Mouse (Mus musculus) forebrain, embryonic 15.5 days (tissue): ENCODE measurements around the gene Szt2. TPM values are rescaled to one million over a fixed set of nuclear protein-coding genes. Genes with fewer than 3 reads are reported as not detected.

Source experiments
- ATAC-seq: fragments of 200-750 bp; cut with Nextera tagmentation; replicated peaks from 2 replicates; pipeline ENCODE4 v1.8.0; 2017; ENCODE audit warnings: mild to moderate bottlenecking, moderate TSS enrichment, moderate library complexity
- H3K27ac ChIP-seq: fragments of 300-500 bp; sonication (generic); replicated peaks from 2 replicates; pipeline ENCODE4 v1.5.1; 2015; ENCODE audit warnings: mild to moderate bottlenecking, inconsistent platforms
- H3K27me3 ChIP-seq: fragments of 300-500 bp; sonication (generic); 2 replicates; pipeline ENCODE4 v1.6.1; 2015; ENCODE audit warnings: inconsistent platforms
- H3K36me3 ChIP-seq: fragments of 300-500 bp; sonication (generic); 2 replicates; pipeline ENCODE4 v1.6.1; 2015; ENCODE audit warnings: mild to moderate bottlenecking, inconsistent platforms
- H3K4me1 ChIP-seq: fragments of 300-500 bp; sonication (generic); 2 replicates; pipeline ENCODE4 v1.6.1; 2015; ENCODE audit warnings: inconsistent platforms
- H3K4me2 ChIP-seq: fragments of 300-500 bp; sonication (generic); replicated peaks from 2 replicates; pipeline ENCODE4 v1.6.1; 2015; ENCODE audit warnings: mild to moderate bottlenecking, inconsistent platforms
- H3K4me3 ChIP-seq: fragments of 300-500 bp; sonication (generic); 2 replicates; pipeline ENCODE4 v1.5.1; 2015; ENCODE audit warnings: mild to moderate bottlenecking, inconsistent platforms
- H3K9ac ChIP-seq: fragments of 300-500 bp; sonication (generic); replicated peaks from 2 replicates; pipeline ENCODE4 v1.6.1; 2015; ENCODE audit warnings: mild to moderate bottlenecking, inconsistent platforms
- H3K9me3 ChIP-seq: fragments of 300-500 bp; sonication (generic); 2 replicates; pipeline ENCODE4 v1.6.1; 2016; ENCODE audit warnings: inconsistent platforms
- WGBS: fragments of 180-500 bp; shearing (Covaris S2); methylation state at CpG from one replicate; pipeline ENCODE4 v1.1.7; 2015; ENCODE audit warnings: mixed read lengths; 5-methylcytosine and 5-hydroxymethylcytosine counted together
- polyA plus RNA-seq: library from polyadenylated mRNA; unstranded; fragments of >200 nt; fragmentation: Nextera tagmentation; extraction: Ambion mirVana; gene quantifications from 2 replicates; pipeline ENCODE4 v1.2.1, GENCODE M21; 2015

Gene Szt2
- polyA plus RNA-seq, 1 experiment from 2014 or later, result 12.7 TPM

DNA sequence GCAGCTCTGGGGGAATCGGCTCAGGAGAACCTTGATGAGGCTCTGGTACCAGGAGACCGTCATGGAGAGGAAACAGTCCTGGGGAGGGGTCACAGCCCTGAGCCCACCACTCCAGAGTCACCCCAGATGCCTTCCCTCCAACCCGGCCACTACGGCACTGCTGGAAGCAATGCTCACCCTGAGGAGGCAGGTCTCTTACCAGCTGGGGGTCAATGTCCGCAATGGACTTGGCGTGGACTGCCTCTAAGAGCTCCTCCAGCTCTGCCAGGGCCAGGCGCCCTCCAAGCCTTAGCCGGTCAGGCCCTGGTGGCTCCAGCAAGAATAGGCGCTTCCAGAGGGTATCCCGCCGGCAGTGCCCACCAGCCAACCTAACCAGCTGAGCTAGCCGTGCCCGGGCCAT, 44.4 kb downstream of the Szt2 start:
- Histone ChIP-seq H3K4me3 (no peak overlapping the region), H3K27ac (no peak overlapping the region), H3K9me3 (no peaks in the 10 kb centered on the region), H3K9ac (no peak overlapping the region), H3K4me1 (peaks cover 12% of the 10 kb centered on the region), H3K27me3 (no peaks in the 10 kb centered on the region), H3K4me2 (no peak overlapping the region), H3K36me3 (peaks cover 71% of the 10 kb centered on the region)
- ATAC-seq, result no peak
- 94% methylated on average over 13 of the region's 13 CpGs for WGBS

DNA sequence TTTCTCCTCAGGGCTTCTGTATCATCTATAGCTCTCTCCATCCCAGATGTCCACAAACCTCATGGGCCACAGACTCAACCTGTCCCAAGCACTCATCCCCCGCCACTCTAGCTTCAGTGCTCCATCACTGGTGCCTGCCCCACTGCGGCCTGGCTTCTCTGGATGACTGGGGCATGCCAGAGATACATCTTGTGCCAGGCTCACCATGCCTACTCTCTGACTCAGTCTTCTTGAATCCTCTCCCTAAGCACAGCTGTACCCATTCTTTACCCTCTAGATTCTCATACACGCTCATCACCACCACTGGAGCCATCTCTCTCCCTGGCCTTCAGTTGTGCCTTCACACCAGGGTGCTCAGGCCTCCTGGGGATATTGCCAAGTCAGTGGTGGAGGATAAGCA, 45.1 kb downstream of the Szt2 start:
- Histone ChIP-seq H3K4me3 (no peak overlapping the region), H3K36me3 (peaks cover 65% of the 10 kb centered on the region), H3K4me2 (no peak overlapping the region), H3K27me3 (no peaks in the 10 kb centered on the region), H3K27ac (no peak overlapping the region), H3K4me1 (peaks cover 18% of the 10 kb centered on the region), H3K9me3 (no peaks in the 10 kb centered on the region), H3K9ac (no peak overlapping the region)
- no peak for ATAC-seq
- WGBS, result 95% methylated on average over 3 of the region's 3 CpGs

DNA sequence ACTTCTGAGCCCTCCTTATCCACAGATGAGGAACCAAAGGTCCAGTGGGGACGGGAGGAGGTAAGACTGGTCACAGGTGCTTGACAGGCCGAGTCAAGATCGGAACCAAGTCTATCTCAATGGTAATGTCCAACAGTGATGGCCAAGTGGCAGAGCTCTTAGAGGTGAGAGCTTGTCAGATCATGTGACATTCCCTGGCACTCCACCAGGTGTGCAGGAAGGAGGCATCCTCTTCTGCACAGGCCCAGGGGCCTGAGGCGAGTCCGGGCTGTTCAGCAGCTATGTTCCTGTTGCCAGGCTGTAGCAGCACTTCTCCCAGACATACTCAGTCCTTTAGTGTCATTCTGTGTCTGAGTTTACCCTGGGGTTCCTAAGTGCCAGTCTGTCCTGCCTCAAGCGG, 46.2 kb downstream of the Szt2 start:
- no peak overlapping the region for H3K9ac ChIP-seq
- H3K9me3 ChIP-seq, result no peaks in the 10 kb centered on the region
- H3K4me2 ChIP-seq, result no peak overlapping the region
- H3K4me3 ChIP-seq, result no peak overlapping the region
- H3K27ac ChIP-seq, result no peak overlapping the region
- no peak for ATAC-seq
- no peaks in the 10 kb centered on the region for H3K27me3 ChIP-seq
- H3K36me3 ChIP-seq, result peaks cover 54% of the 10 kb centered on the region
- 94% methylated on average over 6 of the region's 6 CpGs for WGBS
- peaks cover 18% of the 10 kb centered on the region for H3K4me1 ChIP-seq

DNA sequence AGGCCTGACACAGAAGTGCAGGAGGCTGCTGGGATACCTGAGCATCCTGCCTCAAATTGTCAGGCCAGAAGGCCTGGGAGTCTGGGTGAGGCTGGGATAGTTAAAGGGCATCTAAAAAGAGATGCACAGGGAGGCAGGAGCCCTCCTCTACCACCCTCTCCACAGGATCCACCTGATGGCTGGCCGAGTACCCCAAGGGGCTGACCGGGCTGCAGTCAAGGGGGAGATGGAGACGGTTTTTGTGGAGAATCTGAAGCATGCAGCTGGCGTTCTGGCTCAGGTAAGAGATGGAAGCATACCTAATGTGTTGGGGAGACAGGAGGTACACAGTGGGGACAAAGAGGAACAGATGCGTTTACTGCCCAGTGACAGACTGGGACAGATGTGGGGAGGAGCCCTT, 47.6 kb downstream of the Szt2 start:
- 88% methylated on average over 5 of the region's 5 CpGs for WGBS
- Histone ChIP-seq H3K4me3 (no peak overlapping the region), H3K27me3 (no peaks in the 10 kb centered on the region), H3K4me2 (no peak overlapping the region), H3K27ac (peak overlapping the region; percentile 18; the same call in 1 of the 2 replicates), H3K9ac (no peak overlapping the region), H3K4me1 (peaks cover 18% of the 10 kb centered on the region), H3K9me3 (no peaks in the 10 kb centered on the region), H3K36me3 (peaks cover 46% of the 10 kb centered on the region)
- ATAC-seq, result no peak

DNA sequence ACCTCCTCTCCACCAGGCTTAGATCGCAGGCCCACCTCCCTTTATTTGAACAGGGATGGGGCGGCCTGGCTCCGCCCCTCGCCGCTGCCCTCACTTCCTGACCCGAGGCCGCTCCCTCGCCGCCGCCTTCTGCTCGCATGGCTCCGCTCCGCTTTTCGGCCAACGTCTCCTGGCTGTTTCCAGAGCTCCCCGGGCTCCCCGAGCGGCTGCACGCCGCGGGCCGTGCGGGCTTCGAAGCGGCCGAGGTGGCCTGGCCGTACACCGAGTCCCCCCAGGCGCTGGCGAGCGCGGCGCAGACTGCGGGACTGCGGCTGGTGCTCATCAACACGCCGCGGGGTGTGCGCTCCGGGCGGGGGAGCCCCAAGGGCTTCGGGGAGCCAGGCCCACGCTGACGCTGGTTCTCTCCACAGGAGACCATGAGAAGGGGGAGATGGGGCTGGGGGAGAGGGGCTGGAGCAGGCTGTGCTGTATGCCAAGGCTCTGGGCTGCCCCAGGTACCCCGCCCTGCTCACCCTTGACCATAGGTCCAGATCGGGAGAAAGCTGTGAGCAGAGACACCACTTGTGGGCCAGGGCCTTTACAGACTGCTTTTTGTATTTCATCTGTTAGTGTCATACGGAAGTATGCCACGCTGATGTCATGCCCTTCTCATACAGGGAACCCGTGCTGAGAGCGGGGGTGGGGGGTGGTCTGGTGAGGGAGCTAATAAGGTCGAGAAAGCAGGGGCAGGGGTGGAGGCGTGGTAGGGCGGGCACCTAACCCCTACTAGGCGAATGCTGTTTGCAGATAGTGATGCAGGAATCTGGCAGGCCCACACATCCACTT, 49.0 kb downstream of the Szt2 start:
- no peaks in the 10 kb centered on the region for H3K9me3 ChIP-seq
- H3K9ac ChIP-seq, result peak overlapping the region; percentile 69
- H3K4me2 ChIP-seq, result peak overlapping the region; percentile 76
- peaks cover 18% of the 10 kb centered on the region for H3K4me1 ChIP-seq
- peak; percentile 78 for ATAC-seq
- H3K4me3 ChIP-seq, result peak overlapping the region; percentile 51
- peak overlapping the region; percentile 86 for H3K27ac ChIP-seq
- H3K27me3 ChIP-seq, result no peaks in the 10 kb centered on the region
- WGBS, result 1% methylated on average over 54 of the region's 54 CpGs
- peaks cover 38% of the 10 kb centered on the region for H3K36me3 ChIP-seq

DNA sequence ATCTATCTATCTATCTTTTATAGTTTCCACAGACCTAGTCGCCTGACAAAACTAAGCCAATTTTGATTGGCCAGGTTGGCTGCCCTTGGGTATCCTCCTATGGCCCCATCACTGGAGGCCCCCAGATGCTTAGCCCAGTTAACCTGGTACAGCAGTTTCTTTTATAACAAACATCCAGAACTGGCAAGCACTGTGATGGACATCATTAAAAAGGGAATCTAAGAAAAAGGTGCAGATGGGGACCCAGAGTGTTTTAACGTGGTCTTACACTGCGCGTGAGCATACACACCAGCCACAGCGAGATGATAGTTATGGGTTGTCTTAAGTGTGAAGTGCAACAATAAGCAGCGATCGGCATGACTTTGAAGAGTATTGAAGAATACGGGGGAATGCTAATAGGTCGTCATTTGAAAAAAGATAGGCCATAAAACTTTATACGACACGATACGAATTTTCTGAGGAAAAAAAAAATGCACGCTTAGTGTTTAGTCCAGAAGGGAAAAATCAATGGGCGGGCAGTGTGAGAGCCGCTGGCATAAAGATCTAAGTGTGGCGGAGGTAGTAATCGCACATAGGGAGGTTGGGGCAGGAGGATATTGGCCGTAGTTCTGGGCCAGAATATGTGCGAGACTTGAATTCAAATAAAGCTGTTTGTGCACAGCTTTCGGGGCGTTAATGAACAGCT, 49.7 kb downstream of the Szt2 start:
- H3K4me1 ChIP-seq, result peaks cover 20% of the 10 kb centered on the region
- H3K4me2 ChIP-seq, result peak overlapping the region; percentile 76
- 11% methylated on average over 21 of the region's 21 CpGs for WGBS
- peak overlapping the region; percentile 51 for H3K4me3 ChIP-seq
- H3K27ac ChIP-seq, result peak overlapping the region; percentile 86
- H3K9ac ChIP-seq, result peak overlapping the region; percentile 69
- no peaks in the 10 kb centered on the region for H3K27me3 ChIP-seq
- H3K9me3 ChIP-seq, result no peaks in the 10 kb centered on the region
- peaks cover 31% of the 10 kb centered on the region for H3K36me3 ChIP-seq
- ATAC-seq, result 0 out of 2 replicates have a peak, but pooled peaks have one; percentile 15

DNA sequence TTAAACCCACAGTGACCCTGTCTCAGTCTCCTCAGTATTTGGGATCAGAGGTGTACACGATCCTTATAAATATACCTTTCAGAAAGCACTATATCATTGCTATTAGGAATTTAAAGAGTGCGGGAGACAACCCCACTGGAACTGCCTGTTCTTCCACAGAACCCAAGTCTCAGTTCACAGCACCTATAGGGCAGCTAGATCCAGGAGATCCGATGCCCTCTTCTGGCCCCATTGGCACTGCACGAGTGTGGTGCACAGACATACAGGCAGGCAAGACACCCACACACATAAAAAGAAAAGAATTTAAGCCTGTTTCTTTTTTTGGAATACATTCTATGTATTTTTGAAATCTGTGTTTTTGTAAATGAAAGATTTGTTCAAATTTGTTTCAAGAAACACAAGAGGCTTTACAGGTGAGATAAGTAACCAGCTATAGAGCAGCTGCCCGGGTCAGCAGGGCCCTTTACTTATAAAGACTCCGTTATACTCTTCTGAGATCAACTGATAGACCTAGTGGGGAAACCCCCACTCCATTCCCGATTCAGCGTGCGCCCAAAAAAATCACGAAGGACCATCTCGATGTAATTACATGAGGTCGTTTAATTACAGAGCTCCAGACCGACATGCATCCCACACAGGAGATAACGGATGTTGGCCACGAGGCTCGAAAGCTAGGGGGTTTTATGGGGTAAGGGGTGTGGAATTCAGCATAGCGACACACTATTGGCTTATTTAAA, 50.7 kb downstream of the Szt2 start:
- Histone ChIP-seq H3K36me3 (peaks cover 20% of the 10 kb centered on the region), H3K27me3 (no peaks in the 10 kb centered on the region), H3K4me2 (no peak overlapping the region), H3K9me3 (no peaks in the 10 kb centered on the region), H3K4me1 (peaks cover 30% of the 10 kb centered on the region), H3K9ac (no peak overlapping the region), H3K27ac (no peak overlapping the region), H3K4me3 (no peak overlapping the region)
- 85% methylated on average over 17 of the region's 17 CpGs for WGBS
- no peak for ATAC-seq

DNA sequence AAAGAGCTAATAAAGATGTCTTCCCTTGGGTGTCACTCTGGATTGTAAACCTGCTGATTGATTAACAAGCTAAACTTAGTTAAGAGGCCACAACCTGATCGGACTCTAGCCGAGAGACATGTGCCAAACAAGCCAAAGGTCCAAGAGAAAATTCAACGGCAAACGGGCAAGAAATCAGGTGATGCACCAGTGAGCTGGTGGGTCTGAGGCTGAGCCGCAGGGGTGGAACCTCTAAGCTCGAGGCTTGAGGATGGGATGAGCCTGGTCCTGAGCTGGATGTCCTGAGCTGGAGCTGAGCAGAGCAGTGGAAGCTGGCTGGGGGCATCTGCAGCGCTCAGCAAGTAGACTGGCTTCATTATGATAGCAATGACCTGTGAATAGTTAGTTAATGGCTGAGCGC, 51.6 kb downstream of the Szt2 start:
- ATAC-seq, result no peak
- Histone ChIP-seq H3K27me3 (no peaks in the 10 kb centered on the region), H3K4me3 (no peak overlapping the region), H3K4me2 (no peak overlapping the region), H3K9ac (no peak overlapping the region), H3K27ac (no peak overlapping the region), H3K9me3 (no peaks in the 10 kb centered on the region), H3K4me1 (peaks cover 31% of the 10 kb centered on the region), H3K36me3 (peaks cover 12% of the 10 kb centered on the region)
- WGBS, result 92% methylated on average over 8 of the region's 8 CpGs

DNA sequence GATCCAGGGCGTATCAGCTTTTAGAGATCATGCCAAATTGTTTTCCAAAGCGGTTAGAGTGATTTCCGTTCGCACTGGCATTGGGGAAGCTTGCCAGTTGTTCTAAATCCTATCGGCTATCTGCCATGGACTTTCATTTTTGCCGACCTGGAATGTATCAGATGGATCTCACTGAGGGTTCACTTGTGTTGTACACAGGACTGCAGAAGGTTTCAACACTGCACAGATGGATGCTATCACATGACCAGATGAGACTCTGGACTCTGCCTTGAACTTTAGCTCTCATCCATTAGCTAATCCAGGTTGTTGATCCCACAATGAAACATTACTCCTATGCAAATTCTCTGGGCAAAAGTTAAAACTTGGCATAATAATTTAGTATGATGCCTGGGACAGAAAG, 52.3 kb downstream of the Szt2 start:
- no peak overlapping the region for H3K9ac ChIP-seq
- no peak for ATAC-seq
- no peaks in the 10 kb centered on the region for H3K27me3 ChIP-seq
- no peaks in the 10 kb centered on the region for H3K9me3 ChIP-seq
- no peak overlapping the region for H3K27ac ChIP-seq
- 88% methylated on average over 6 of the region's 6 CpGs for WGBS
- no peak overlapping the region for H3K4me3 ChIP-seq
- H3K36me3 ChIP-seq, result peaks cover 5% of the 10 kb centered on the region
- peaks cover 38% of the 10 kb centered on the region for H3K4me1 ChIP-seq
- H3K4me2 ChIP-seq, result no peak overlapping the region

DNA sequence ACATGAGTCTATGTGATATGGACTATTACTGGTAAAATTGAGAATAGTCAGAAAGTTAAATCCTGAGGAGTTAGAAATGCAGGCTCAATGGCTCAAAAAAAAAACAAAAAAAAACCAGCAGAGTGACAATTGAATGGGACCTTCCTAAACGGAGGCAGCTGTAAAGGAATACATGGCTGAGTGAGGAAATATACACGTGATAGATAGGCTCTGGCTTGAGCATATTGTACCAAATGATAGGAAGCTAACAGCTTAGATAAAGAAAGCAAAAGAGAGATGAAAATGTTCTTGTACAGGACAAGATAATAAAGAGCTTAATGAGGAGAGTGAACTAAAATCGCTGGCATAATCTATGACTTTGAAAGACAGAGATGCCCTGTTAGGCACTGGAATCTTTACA, 54.8 kb downstream of the Szt2 start:
- H3K4me3 ChIP-seq, result no peak overlapping the region
- H3K36me3 ChIP-seq, result no peaks in the 10 kb centered on the region
- 57% methylated on average over 3 of the region's 3 CpGs for WGBS
- no peak for ATAC-seq
- peak overlapping the region; percentile 33 for H3K27ac ChIP-seq
- H3K9me3 ChIP-seq, result no peaks in the 10 kb centered on the region
- peaks cover 25% of the 10 kb centered on the region for H3K4me1 ChIP-seq
- H3K9ac ChIP-seq, result no peak overlapping the region
- H3K4me2 ChIP-seq, result no peak overlapping the region
- no peaks in the 10 kb centered on the region for H3K27me3 ChIP-seq

DNA sequence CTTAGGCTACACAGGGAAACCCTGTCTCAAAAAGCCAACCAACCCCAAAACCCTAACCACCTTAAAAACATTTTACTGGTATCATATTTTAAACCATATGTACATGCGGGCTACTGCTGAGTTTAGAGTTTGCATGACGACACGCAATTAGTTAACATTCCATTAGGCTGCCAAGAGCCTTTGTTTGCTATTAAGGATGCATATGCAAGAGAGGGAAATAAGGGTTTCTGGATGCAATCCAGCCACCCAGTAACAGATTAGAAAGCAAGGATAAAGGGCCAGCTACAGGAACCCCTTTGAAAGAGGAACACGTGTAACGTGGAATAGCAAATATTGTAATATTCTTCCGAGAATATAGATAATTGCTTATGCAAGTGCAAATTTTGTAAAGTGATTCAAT, 55.4 kb downstream of the Szt2 start:
- Histone ChIP-seq H3K27ac (peak overlapping the region; percentile 33), H3K4me2 (peak overlapping the region; percentile 12; the same call in 1 of the 2 replicates), H3K9me3 (no peaks in the 10 kb centered on the region), H3K36me3 (no peaks in the 10 kb centered on the region), H3K4me1 (peaks cover 23% of the 10 kb centered on the region), H3K27me3 (no peaks in the 10 kb centered on the region), H3K9ac (no peak overlapping the region), H3K4me3 (no peak overlapping the region)
- 27% methylated on average over 6 of the region's 6 CpGs for WGBS
- ATAC-seq, result peak; percentile 50

DNA sequence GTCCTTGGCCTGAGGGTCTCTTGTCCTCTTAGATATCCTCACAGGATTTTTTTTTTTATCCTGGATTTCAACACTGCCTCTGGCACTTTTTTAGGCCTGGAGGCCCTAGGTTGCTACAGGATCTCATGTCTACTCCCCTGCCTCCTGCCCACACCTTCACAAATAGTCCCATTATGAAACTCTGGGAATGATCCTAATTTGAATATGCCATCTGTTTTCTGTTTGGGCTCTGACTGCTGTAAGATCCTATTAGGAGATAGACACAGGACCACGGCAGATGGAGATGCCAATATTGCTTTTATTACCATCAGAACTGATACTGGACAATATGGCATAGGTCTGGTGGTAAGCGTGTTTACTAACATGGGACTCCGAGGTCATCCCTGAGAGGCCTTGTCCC, 57.2 kb downstream of the Szt2 start:
- ATAC-seq, result peak; percentile 54; the same call in 1 of the 2 replicates
- Histone ChIP-seq H3K4me1 (peaks cover 23% of the 10 kb centered on the region), H3K9ac (no peak overlapping the region), H3K36me3 (no peaks in the 10 kb centered on the region), H3K9me3 (no peaks in the 10 kb centered on the region), H3K4me3 (no peak overlapping the region), H3K27me3 (no peaks in the 10 kb centered on the region), H3K27ac (0 out of 2 replicates have a peak overlapping the region, but pooled peaks have one; percentile 33), H3K4me2 (no peak overlapping the region)
- 64% methylated on average over 3 of the region's 3 CpGs for WGBS
